Mouse (Mus musculus) brain, embryonic 18.5 days (tissue): Measurements from ENCODE around the gene Dapk2.

Source experiments
- DNase-seq: peaks from one replicate; pipeline ENCODE4 v3.0.0-alpha.2; 2012; ENCODE audit warnings: low read depth, low spot score

The Dapk2 gene

DNA sequence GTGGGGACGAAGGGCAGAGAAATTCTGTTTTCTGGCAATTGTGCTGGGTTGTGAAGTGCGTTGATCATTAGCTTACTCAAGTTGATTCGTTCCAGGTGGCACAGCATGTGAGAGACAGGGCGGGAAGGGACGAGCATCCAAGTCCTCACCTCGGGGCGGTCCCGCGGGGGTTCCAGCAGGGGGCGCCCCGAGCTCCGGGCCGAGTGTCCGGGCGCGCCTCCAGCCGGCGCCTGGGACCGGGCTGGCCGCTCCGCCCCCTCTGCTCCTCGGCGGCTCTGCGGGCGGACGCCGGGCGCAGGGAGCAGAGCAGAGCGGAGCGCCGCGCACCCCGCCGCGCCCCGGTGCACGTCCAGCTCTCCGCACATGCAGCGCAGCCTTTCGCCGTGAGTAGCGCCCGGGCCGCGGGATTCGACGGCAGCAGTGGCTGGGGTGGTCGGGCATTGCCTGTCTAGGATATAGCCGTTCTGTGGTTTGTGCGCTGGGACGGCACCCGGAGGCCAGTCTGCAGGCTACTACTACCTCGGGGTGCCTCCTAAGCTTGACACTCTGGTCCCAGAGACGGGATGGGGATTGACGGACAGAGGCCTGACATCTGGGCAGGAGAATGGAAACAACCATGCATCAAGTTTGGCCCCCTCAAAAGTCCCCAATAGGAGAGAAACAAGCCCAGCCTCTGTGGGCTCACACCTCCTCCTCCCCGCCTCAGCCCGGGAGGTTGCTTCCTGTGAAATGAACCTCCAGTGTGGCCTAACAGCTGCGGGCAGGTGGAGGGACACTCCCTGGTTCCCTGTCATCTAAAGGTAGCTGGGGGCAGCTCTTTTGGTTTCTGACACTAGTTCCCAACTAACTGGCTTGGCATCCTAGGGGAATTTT lies at the start of gene Dapk2:
Gene Dapk2, plus strand, starts transcription at position 266 of the 873 bp plus-strand sequence.
- no peak for DNase-seq

DNA sequence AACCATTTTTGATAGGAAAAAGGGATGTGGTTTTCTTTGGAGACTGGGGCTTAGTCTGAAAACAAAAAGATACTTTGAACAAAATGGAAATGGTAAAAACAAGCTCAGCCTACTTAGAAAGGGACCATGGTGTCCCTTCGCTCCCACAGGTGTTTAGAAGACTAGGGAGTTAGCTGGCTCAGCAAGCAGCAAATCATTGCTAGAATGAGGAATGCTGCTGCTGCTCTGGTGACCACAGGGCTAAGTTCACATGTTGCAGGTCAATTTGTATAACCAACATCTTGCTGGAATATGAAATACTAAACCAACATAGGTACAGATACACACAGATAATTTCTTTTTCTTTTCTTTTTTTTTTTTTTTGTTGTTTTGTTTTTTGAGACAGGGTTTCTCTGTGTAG lies 48.4 kb upstream of the Dapk2 start:
- no peak for DNase-seq

DNA sequence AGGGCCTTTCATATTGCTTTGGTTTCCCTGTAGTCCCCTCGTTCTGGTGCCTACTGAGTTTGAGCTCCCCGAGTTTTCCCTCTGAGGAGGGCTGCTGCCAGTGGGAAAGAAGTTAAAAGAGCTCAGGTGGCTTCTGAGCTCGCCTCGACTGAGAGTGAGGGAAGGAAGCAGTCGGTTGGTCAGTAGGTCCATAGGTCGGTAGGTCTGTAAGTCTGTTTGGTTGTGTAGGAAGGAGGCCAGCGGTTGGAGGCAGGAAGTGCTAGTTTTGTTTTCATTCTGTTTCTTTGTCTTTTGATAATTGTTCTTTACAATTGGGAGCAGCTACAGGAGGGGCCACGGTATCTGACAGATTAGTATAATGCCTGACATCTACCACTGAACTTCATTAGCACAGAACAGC lies 47.9 kb upstream of the Dapk2 start:
- DNase-seq = no peak

DNA sequence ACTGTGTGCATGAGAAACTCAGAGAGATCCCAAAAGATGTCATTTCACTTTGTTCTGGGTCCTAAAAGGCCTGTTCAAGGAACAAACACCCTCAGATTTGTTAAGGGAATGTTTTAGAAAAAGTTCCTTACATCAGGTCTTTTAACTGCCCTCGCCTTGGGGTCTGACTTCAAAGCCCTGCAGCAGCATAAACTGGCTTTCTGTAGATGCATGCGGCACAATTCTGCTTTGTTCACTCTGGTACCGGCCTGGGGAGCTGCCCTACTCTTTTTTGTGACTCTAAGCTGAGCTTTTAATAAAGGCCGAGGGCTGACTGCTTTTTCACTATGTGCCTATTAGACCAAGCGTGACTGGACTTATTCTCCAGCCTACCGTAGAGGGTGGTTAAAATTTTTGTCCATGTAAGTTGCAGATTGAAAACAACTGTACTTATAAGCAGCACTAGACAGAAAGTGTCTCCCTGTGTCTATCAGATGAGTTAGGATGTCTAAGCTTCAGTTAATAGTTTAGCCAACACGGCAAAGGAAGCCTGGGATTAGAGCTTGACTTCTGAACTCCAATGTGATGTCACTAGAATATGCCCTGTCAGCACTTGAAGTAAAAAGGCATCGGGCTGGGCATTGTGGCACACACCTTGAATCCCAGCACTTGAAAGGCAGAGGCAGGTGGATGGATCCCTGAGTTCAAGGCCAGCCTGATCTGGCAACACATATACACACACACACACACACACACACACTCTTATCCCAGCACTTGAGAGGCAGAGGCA lies 47.2 kb upstream of the Dapk2 start:
- no peak for DNase-seq

DNA sequence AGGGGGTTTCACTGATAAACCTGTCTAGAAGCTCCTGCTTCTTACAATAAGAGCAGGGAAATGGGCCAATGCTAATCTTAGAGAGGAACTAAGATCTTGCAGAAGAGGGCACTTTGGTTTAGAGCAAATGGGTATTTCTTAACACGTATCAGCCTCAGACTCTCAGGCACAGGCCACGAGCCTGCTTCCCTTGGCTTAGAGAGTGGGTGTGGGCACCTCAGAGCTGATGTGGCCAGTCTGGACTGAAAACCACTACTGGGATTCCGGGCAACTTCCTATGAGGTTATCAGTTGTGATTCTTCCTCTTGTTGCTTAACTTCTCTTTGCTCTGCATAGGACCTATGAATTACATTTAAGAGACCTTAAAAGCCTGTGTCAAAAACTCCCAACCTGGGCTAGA lies 43.7 kb upstream of the Dapk2 start:
- no peak for DNase-seq

DNA sequence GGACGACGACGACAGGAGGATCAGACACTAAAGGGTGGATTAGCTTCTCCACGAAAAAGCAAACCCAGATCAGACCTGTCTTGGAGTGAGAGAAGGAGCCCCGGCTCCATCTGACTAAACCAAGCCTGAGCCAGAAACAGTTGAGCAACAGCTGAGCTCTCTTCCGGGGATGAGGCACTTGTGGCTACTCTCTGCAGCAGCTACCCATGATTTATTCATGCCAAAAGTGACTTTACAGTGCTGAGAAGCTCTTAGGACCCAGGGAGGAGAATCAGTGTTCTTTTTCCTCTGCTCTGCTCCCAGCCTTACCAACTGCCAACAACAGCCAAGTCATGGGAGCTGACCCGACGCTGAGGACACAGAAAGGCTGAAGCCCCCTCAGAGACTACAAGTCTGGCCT lies 41.1 kb upstream of the Dapk2 start:
- no peak for DNase-seq

DNA sequence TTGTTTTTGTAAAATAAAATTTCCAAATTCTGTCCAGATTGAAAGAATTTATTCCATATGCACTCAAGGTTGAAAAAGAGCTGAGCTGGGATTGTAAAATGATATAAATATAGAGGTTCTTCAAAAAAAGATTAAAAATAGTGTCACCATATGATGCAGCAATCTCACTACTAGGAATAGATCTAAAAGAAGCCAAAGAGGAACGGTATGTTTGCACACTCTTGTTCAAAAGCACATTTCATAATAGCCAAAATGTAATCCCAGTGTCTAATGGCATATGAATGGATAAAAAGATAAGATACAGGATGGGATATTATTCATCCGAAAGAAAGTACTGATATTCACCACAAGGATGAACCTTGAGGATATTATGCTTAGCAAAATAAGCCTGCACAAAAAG lies 38.5 kb upstream of the Dapk2 start:
- DNase-seq = no peak

DNA sequence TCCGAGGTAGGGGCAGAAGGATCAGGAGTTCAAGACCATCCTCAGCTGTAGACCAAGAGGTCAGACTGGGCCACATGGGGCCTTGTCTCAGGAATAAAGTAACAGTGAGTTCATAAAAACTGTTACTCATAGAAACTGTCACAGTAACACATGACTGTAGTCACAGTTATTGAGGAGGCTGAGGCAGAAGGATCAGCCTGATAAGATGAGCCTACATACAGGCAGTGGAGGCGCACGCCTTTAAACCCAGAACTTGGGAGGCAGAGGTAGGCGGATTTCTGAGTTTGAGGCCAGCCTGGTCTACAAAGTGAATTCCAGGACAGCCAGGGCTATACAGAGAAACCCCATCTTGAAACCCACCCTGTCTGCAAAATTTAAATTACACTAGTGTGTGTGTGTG lies 37.9 kb upstream of the Dapk2 start:
- no peak for DNase-seq

DNA sequence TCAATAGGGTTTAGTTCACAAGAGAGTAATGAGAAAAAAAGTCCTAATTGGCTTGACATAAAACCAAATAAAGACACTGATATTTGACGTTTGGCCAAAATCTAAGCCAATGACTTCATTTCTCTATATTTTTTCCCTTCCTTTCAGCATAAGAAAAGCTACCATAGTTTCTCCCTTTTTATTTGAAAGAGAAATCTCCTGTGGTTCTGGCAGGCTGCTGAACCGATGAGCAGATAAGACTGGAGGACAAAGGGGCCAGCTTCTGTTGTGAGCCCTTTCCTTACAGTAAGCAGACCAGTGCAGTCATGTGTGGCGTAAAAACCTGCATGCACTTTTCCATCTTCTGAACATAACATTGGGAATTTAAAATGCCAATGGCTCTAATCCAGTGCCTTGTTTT lies 37.1 kb upstream of the Dapk2 start:
- no peak for DNase-seq

DNA sequence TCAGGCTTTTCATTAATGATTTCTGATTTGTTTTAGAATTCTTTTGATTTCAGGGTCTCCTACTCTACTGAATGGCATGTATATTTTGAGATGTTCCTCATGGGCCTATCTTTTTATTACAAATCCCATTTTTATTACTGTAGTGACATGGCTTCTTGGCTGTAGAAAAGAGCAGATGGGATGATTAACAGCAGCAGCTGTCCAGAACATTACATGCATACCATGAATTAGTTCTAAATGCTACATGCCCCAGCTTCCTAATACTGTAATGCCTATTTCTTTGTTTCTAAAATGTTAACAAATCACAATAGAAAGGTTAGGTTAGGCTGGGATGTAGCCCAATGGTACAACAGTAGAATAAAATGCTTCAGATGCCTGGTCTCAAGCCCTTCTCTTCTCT lies 36.6 kb upstream of the Dapk2 start:
- DNase-seq = no peak

DNA sequence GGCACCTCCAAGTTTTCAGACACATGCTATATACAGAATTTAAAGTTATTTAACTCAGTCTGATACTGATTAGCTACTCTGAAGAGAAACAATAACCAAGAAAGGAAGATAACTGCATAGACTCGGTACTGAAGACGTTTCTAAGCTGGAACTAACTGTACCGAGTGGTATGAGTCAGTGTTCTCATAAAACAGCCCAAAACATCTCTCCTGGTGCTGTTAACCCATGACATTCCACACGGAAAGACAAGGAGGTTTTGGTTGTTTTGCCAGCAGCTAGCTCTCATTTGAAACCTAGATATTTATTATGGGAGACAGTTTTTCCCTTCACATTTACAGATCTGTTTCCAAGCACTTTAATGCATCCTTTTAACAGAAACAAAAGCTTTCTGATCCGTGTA lies 34.4 kb upstream of the Dapk2 start:
- DNase-seq = no peak

DNA sequence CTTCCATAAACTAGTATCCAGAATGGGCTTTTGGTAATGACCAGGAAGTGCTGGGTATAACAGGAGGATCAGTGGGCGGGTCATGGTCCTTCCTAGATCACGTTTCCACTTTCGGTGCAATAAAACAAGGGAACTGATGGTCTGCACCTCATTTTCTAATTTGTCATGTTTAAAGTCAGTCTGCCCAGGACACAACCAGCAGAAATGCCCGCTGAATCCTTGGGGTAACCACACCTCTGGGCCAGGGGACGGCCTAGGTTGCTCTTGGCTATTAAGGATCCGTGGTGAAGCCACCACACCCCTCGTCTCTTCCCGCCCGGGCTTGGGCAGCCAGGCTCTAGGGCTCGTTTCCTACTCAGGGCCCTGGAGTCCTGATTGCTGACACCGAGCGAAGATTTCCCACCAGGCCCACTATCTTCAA lies 33.9 kb upstream of the Dapk2 start:
- DNase-seq = no peak

DNA sequence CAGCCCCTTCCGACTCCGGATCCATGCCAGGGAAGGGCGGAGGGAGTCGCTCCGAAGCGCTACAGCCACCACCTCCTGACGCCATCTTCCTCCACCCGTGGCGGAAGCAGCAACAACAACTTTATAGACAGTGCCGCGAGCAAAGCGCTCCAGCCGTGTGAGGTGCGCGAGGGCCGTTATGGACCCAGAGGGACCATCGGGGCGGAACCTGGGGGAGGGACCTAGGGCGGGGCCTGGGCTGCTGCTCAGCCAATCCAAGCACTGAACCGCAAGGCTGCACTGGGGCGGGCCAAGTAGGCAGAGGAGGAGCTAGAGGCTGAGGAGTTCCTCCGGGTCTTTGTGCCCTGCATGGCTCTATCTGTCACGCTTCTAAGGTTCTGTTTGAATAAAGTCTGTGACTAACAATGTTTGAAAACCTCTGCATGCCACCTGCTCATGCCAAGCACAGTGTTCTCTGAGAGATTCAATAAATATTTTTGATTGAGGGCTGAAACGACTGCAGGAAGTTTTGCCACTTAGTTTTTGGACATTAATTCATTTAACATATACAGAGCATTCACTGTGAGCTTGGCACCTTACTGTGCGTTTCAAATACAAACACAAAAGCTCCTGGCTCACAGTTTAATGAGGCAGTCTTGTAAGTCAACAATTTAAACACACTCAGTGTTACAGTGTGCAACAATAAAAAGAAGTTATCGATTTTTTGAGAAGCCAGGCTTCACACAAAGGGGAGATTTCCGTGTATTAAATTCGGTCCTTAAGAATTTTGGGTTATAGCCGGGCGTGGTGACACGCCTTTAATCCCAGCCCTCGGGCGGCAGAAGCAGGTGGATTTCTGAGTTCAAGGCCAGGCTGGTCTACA lies 33.1 kb upstream of the Dapk2 start:
- DNase-seq = peak; percentile 95

DNA sequence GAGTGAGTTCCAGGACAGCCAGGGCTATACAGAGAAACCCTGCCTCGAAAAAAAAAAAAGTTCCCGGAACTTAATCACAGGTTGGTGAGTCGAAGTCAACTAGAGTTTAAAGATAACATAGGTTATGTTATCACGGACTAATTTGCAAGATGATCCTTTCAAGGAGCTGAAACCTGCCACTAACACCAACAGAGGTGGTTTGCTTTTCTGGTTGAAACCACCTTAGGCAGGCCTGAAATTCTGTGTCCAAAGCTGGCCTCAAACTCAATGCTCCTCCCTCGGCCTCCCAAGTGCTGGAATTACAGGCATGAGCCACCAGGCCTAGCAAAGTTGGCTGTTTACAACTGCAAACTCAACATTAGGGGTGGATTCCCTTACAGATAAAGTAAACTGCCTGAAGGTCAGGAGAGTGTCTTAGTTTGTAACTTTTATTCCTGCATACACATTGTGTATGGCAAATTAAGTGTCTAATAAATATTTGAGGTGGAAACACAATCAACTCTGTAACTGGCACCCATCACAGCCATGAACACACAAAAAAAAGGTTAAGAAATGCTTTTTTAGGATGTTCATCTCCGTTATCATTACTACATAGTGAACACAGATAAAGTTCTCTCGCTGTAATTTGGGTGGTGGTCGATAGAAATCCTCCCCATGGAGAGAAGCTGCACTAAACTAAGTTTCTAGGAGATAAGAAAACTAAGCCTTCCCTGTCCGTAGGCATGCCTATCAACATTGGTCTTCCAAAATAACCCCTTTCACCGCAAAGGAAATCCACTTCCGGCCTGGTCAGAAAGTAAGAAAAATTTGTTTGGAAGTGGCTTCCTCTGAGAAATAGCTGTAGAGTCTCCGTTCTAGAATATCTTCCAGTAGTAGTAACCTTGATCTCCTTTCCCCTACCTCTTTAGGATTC lies 32.2 kb upstream of the Dapk2 start:
- DNase-seq = no peak

DNA sequence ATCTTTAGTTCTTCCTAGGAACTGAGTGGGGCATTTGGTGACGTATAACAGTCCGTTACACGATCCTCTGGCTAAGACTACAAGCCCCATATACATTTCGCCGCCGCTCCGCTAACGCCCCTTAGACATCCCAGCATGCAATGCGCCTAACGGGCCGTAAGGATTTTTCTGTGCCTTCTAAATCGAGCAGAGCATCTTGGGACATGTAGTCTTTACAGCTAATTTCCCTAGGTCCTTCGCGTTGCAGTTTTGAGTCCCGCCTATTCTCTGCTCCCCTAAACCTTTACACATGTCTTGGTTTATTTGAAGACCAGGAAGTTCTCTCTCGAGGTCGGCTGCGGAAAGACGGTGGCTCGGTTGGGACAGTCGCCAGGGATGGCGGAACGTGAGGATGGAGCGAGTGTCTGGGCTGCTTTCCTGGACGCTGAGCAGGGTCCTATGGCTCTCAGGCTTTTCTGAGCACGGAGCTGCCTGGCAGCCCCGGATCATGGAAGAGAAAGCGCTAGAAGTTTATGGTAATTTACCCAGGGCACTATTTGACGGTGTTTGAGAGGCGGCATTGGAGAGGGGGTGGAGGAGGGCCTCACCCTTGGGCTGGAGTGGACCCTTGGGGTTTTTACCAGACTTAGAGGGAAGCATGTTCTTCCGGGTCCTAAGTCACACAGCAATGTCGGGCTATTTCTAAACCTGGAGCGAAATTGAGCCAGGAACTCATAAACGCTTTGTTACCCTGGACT lies 31.4 kb upstream of the Dapk2 start, which contains the start of the genes Snx1 and Ciao2a:
Gene Snx1, minus strand, starts transcription at position 132 of the 737 bp plus-strand sequence.
Gene Ciao2a, plus strand, starts transcription at position 156 of the 737 bp plus-strand sequence.
- DNase-seq = peak; percentile 95

DNA sequence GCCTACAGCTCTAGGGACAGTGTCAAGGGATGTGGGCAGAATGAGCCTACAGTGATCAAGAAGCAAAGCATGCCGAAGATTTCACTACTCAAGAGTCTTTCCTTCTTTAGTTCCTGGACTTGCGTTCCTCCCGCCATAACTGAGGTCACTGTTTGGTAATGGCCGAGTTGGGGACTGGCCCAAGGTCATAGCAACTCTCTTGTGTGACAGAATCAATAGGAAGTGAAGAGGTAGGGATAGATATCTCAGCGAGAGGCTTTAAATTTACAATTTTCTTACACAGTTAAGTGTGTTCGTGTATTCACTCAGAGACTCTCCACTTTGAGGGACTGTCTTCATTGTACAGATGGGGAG lies 30.9 kb upstream of the Dapk2 start:
- DNase-seq = no peak

DNA sequence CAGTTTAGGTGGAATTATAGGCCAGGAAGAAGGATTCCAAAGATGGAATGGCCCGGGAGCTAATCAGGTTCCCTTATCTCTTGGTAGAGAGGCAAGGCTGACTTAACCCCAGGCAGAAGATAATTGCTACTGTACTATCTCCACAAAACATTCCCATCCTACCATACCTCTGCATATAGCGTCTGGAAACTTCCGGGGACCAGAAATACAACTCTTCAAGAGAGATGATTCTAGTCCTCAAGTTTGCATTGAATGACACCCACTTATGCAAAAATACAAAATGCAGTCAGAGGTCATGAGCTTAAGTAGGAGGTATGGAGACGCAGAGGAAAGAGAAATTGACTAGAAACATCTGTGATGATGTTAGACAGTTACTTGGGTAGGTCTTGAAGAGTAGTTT lies 30.1 kb upstream of the Dapk2 start:
- no peak for DNase-seq

DNA sequence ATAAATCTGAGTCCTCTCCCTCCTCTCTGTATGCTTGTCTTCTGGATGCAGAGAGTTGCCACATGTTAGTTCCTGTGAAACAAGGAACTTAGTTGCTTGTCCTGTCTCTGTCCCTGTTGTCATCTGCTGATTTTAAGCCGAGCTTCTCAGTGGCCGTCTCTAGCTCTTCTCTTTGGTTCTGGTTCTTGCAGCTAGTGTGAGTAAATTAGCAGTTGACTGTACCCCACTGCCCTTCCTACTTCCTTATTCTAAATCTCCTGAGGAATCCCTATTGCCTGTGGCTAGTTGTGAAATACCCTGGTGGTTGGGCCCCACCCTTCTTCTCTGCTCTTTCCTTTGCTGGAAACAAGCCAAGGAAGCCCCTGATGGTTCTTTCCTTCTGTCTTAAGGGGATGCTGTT lies 26.6 kb upstream of the Dapk2 start:
- no peak for DNase-seq

DNA sequence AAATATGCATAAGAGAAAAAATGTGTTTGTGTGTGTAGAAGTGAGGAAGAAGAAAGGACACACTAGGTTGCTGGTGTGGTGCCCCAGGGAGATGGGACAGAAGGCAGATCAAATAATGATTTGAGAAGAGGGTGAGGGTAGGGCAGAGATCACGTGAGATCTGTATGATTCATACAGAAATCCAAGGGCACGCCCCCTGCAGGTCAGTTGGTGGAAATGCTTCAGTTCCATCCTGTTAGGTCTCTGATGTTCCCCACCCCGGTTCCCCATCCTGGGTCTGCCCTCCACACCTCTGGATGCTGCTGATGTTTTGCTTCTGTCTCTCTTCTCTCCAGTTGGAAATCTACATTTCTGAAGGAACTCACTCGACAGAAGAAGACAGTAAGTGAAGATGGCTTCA lies 22.1 kb upstream of the Dapk2 start:
- DNase-seq = no peak

DNA sequence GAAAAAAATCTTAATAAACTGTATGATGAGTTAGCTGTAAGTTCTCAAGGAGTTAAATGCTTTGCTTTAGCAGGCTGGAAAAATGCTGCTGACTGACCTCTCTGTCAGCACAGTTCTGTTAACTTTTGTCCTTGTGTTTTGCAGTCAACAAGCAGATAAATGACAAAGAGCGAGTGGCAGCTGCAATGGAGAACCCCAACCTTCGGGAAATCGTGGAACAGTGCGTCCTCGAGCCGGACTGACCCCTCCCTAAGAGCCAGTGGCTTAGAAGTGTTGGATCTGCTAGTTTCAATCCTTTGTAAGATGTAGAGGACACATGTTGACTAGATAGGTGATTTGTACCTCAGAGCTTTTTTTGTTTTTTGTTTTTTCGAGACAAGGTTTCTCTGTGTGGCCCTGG lies 19.8 kb upstream of the Dapk2 start:
- DNase-seq = no peak
